Mouse (Mus musculus) stomach, postnatal 0 days (tissue): ENCODE data around the gene Alox8.
A peak's percentile ranks its signal among the peaks of the same experiment; 100 is the strongest.

Source experiments
- CTCF ChIP-seq: IDR thresholded peaks from 2 replicates; pipeline ENCODE4 v1.5.1; 2016; ENCODE audit warnings: antibody characterized with exemption, low read depth, mild to moderate bottlenecking, moderate library complexity
- EP300 ChIP-seq: optimal IDR thresholded peaks from 2 replicates; pipeline ENCODE3; 2016; ENCODE audit warnings: antibody characterized with exemption

GRCm38 (mm10) chr11:69192840-69193239, 4.8 kb downstream of the Alox8 start:
- TF ChIP-seq EP300, result no peak
- peak; percentile 93 for TF ChIP-seq CTCF
